Mouse (Mus musculus): ENCODE results near the gene Nrl. TPM values are rescaled to one million over a fixed set of nuclear protein-coding genes. Genes with fewer than 3 reads are reported as not detected.

The Nrl gene
- polyA plus RNA-seq, 1 experiment from 2014 or later: not detected

GRCm38 (mm10) chr14:55496761-55497448, 27.9 kb downstream of the Nrl start:
- Histone ChIP-seq H3K27me3 (ENCODE audit: control insufficient read depth, insufficient read depth, low read depth, low read length) (no peaks in the 10 kb centered on the region), H3K4me1 (replicated peaks; ENCODE audit: control insufficient read depth, insufficient read depth, low read length) (no peaks in the 10 kb centered on the region; the same call in 1 of the 2 replicates), H3K9me3 (ENCODE audit: control insufficient read depth, low read length) (no peaks in the 10 kb centered on the region), H3K9ac (ENCODE audit: low read length) (no peak overlapping the region), H3K4me3 (ENCODE audit: low read length) (no peak overlapping the region), H3K27ac (ENCODE audit: low read length) (no peak overlapping the region), H3K4me2 (ENCODE audit: low read depth, low read length) (no peak overlapping the region), H3K36me3 (ENCODE audit: control insufficient read depth, insufficient read depth, low read length) (no peaks in the 10 kb centered on the region)
- peak; percentile 39 for ATAC-seq (ENCODE audit: low read depth)
- 42% methylated on average over 16 of the region's 16 CpGs for WGBS

DNA sequence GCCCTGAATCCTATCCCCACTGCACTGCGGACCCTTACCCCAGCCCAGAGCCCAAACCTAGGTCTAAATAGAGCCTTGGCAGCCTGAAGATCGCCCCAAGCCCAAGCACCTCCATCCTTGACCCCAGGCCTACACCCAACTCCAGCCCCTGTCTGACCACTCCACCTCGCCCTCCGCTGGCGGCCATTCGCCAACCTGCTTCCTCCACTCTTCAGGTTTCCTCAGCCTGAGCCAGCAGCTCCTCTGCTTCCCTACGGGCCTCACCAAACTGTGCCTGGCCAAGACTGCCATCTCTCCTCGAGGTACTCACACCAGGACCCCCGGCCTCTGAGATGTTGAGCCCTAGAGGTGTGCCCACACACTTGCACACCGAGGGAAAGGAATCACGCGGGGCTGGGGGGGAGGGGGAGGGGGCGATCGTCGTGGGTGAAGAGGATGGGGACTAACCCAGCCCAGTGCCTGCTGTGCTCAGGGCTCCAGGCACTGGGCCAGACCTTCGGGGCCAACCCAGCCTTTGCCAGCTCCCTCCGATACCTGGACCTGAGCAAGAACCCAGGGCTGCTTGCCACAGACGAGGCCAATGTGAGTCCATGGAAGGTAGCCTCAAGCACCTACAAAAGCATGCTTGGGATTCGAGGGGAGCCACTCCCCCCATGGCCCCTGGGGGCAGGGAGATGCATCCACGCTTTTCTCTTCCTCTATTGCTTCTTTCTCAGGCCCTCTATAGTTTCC, 29.1 kb downstream of the Nrl start:
- no peak overlapping the region for H3K4me3 ChIP-seq (ENCODE audit: low read length)
- no peak overlapping the region for H3K9ac ChIP-seq (ENCODE audit: low read length)
- H3K4me2 ChIP-seq (ENCODE audit: low read depth, low read length): no peak overlapping the region
- WGBS: 61% methylated on average over 18 of the region's 20 CpGs
- H3K36me3 ChIP-seq (ENCODE audit: control insufficient read depth, insufficient read depth, low read length): no peaks in the 10 kb centered on the region
- H3K4me1 ChIP-seq (replicated peaks; ENCODE audit: control insufficient read depth, insufficient read depth, low read length): peaks cover 4% of the 10 kb centered on the region
- H3K27ac ChIP-seq (ENCODE audit: low read length): no peak overlapping the region
- no peaks in the 10 kb centered on the region for H3K27me3 ChIP-seq (ENCODE audit: control insufficient read depth, insufficient read depth, low read depth, low read length)
- H3K9me3 ChIP-seq (ENCODE audit: control insufficient read depth, low read length): no peaks in the 10 kb centered on the region
- ATAC-seq (ENCODE audit: low read depth): no peak

DNA sequence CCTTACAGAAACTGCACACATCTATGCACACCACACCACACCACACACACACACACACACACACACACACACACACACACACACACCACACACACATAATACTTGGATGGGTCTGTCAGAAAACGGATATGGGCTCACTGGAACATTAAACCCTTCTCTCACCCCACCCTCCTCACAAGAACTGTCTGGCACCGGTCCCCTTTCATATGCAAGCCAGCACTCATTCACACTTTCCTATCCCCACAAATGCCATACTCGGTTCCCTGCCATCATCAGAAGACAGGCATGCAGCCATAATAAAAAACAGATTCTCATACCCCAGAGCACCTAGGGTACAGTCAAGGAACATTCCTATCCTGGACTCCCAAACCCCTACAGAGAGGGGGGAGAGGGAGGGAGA, 32.7 kb downstream of the Nrl start:
- Histone ChIP-seq H3K4me2 (ENCODE audit: low read depth, low read length) (no peak overlapping the region; the same call in 1 of the 2 replicates), H3K36me3 (ENCODE audit: control insufficient read depth, insufficient read depth, low read length) (no peaks in the 10 kb centered on the region), H3K9ac (ENCODE audit: low read length) (no peak overlapping the region), H3K9me3 (ENCODE audit: control insufficient read depth, low read length) (no peaks in the 10 kb centered on the region), H3K27ac (ENCODE audit: low read length) (no peak overlapping the region), H3K4me3 (ENCODE audit: low read length) (no peak overlapping the region), H3K4me1 (replicated peaks; ENCODE audit: control insufficient read depth, insufficient read depth, low read length) (peaks cover 7% of the 10 kb centered on the region), H3K27me3 (ENCODE audit: control insufficient read depth, insufficient read depth, low read depth, low read length) (no peaks in the 10 kb centered on the region)
- 23% methylated on average over 3 of the region's 3 CpGs for WGBS
- no peak for ATAC-seq (ENCODE audit: low read depth)

DNA sequence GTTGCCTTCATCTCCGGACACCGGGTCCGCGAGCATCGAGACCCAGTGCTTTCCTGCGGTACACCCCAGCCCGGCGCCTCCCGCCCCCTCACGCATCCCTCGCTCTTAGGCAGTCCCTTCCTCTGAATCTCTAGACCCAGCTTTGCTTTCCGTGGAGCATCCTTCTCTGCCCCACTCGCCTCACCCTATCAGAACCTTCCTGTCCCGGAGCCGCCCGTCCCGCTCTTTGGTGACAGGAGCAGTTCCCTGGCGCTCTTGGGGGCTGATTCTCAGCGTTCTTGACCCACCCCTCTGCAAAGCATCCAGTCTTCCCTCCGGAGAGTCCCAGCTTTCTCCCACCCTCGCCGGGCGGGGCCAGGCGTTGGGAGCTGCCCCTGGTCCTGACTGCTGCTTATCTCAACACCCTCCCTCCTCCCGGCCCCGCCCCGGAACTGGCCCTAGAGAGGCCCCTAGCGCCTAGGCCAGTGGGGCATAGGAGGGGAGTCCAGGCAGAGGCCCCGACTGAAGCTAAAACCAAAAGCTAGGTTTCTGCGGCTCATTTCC, 33.4 kb downstream of the Nrl start:
- Histone ChIP-seq H3K9me3 (ENCODE audit: control insufficient read depth, low read length) (no peaks in the 10 kb centered on the region), H3K4me3 (ENCODE audit: low read length) (peak overlapping the region; percentile 69), H3K36me3 (ENCODE audit: control insufficient read depth, insufficient read depth, low read length) (no peaks in the 10 kb centered on the region), H3K4me1 (replicated peaks; ENCODE audit: control insufficient read depth, insufficient read depth, low read length) (peaks cover 7% of the 10 kb centered on the region), H3K4me2 (ENCODE audit: low read depth, low read length) (peak overlapping the region; percentile 100), H3K27ac (ENCODE audit: low read length) (0 out of 2 replicates have a peak overlapping the region, but pooled peaks have one; percentile 10), H3K27me3 (ENCODE audit: control insufficient read depth, insufficient read depth, low read depth, low read length) (no peaks in the 10 kb centered on the region), H3K9ac (ENCODE audit: low read length) (peak overlapping the region; percentile 67)
- peak; percentile 73 for ATAC-seq (ENCODE audit: low read depth)
- under 1% methylated on average over 30 of the region's 30 CpGs for WGBS

DNA sequence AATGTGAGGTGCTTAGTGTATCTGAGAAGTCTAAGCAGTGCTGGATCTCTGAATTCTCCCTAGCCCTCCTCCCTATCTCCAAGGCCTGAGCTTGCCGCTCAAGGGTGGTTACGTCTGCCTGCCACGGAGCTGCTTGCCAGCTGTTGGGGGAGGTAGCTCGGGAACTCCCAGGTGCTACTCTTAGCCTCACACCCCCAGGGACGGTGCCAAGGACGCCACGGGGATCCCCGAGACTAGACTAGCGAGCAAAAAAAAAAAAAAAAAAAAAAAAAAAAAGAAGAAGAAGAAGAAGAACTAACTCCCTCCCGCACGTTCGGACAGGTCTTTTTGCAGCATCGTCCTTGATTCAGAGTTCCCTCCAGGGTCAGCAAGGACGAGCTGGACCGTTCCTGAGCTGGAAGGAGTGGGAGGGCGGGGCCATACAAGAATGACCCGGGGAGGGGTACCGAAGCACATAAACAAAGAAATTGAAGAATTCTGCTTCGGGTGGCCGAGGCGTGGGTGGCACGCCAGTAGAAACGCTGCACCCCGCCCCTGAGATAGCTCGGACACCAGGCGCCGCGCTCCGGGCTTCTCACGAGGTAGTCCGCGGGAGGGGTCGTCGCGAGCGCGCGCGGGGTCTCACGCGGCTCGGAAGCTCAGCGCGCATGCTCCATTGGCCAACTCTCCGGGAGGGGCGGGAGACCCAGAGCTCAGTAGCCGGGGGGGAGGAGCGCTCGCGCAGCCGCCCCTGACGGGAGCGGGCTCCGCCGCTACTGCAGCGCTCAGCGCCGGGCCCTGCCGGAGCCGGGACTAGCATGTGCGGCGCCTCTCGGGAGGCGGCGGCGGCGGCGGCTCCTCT, 34.2 kb downstream of the Nrl start, which contains the start of gene Carmil3:
Gene Carmil3 (plus strand): TSS at position 291 of the 841 bp plus-strand sequence.
- Histone ChIP-seq H3K4me1 (replicated peaks; ENCODE audit: control insufficient read depth, insufficient read depth, low read length) (peaks cover 7% of the 10 kb centered on the region), H3K4me2 (ENCODE audit: low read depth, low read length) (peak within 1 kb of the TSS; percentile 100), H3K4me3 (ENCODE audit: low read length) (peak within 1 kb of the TSS; percentile 69), H3K27me3 (ENCODE audit: control insufficient read depth, insufficient read depth, low read depth, low read length) (no peaks in the 10 kb centered on the region), H3K36me3 (ENCODE audit: control insufficient read depth, insufficient read depth, low read length) (peaks cover 3% of the 10 kb centered on the region; the same call in 1 of the 2 replicates), H3K9me3 (ENCODE audit: control insufficient read depth, low read length) (no peaks in the 10 kb centered on the region), H3K27ac (ENCODE audit: low read length) (peak within 1 kb of the TSS; percentile 10; the same call in 1 of the 2 replicates), H3K9ac (ENCODE audit: low read length) (peak within 1 kb of the TSS; percentile 67)
- under 1% methylated on average over 51 of the region's 68 CpGs for whole genome bisulfite sequencing
- ATAC-seq (ENCODE audit: low read depth): peak; percentile 85

DNA sequence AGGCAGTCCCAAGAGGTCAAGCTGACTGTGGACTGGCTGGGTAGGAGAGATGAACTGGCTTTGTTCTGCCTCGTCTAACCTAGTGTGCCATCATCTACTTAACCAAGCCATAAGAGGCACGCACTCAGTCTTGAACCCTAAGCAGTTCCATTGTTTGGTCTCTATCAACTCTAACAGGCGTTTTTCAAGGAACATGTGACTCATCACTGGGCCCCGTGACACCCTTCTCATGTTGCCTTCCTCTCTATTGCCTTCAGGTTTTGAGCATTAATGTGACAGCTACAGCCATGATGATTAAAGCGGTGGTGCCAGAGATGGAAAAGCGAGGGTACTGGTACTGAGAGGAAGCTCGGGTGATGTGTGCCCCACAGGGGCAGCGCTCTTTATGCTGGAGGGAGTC, 37.9 kb downstream of the Nrl start:
- H3K4me3 ChIP-seq (ENCODE audit: low read length): no peak overlapping the region
- no peak for ATAC-seq (ENCODE audit: low read depth)

GRCm38 (mm10) chr14:55484430-55485085, 40.2 kb downstream of the Nrl start:
- Histone ChIP-seq H3K36me3 (ENCODE audit: control insufficient read depth, insufficient read depth, low read length) (peaks cover 10% of the 10 kb centered on the region), H3K27ac (ENCODE audit: low read length) (no peak overlapping the region), H3K27me3 (ENCODE audit: control insufficient read depth, insufficient read depth, low read depth, low read length) (no peaks in the 10 kb centered on the region), H3K4me2 (ENCODE audit: low read depth, low read length) (no peak overlapping the region), H3K9me3 (ENCODE audit: control insufficient read depth, low read length) (no peaks in the 10 kb centered on the region), H3K4me3 (ENCODE audit: low read length) (no peak overlapping the region), H3K9ac (ENCODE audit: low read length) (no peak overlapping the region), H3K4me1 (replicated peaks; ENCODE audit: control insufficient read depth, insufficient read depth, low read length) (peaks cover 2% of the 10 kb centered on the region)
- no peak for ATAC-seq (ENCODE audit: low read depth)
- WGBS: 77% methylated on average over 5 of the region's 5 CpGs

More for the DNA sequence above, 37.9 kb downstream of the Nrl start:
- Histone ChIP-seq H3K27ac (ENCODE audit: low read length) (no peak overlapping the region), H3K4me2 (ENCODE audit: low read depth, low read length) (no peak overlapping the region), H3K9ac (ENCODE audit: low read length) (no peak overlapping the region), H3K4me1 (replicated peaks; ENCODE audit: control insufficient read depth, insufficient read depth, low read length) (peaks cover 6% of the 10 kb centered on the region), H3K9me3 (ENCODE audit: control insufficient read depth, low read length) (no peaks in the 10 kb centered on the region), H3K27me3 (ENCODE audit: control insufficient read depth, insufficient read depth, low read depth, low read length) (no peaks in the 10 kb centered on the region), H3K36me3 (ENCODE audit: control insufficient read depth, insufficient read depth, low read length) (peaks cover 3% of the 10 kb centered on the region; the same call in 1 of the 2 replicates)
- WGBS: 87% methylated on average over 8 of the region's 8 CpGs

DNA sequence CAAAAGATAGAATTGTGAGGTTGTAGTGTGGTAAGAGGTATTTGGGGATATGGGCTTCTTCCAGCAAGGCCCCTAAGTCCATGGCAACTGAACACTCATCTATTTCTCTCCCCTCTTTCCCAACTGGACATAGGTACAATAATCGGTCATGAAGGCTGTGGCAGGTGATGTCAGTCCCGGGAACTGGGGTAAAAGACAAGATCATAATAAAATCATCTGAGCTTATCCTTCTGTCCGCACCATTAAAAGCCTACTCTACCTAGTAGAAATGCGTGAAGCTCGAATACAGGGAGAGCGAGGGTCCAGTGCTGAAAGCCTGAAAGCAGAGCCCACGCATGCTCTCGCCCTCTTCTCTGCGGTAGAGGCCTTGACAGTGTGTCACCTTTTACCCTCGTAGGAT, 45.2 kb downstream of the Nrl start:
- Histone ChIP-seq H3K9ac (ENCODE audit: low read length) (no peak overlapping the region), H3K4me2 (ENCODE audit: low read depth, low read length) (peak overlapping the region; percentile 59; the same call in 1 of the 2 replicates), H3K4me1 (replicated peaks; ENCODE audit: control insufficient read depth, insufficient read depth, low read length) (peaks cover 10% of the 10 kb centered on the region), H3K9me3 (ENCODE audit: control insufficient read depth, low read length) (no peaks in the 10 kb centered on the region), H3K27ac (ENCODE audit: low read length) (no peak overlapping the region), H3K36me3 (ENCODE audit: control insufficient read depth, insufficient read depth, low read length) (peaks cover 7% of the 10 kb centered on the region), H3K4me3 (ENCODE audit: low read length) (no peak overlapping the region), H3K27me3 (ENCODE audit: control insufficient read depth, insufficient read depth, low read depth, low read length) (no peaks in the 10 kb centered on the region)
- ATAC-seq (ENCODE audit: low read depth): no peak
- WGBS: 85% methylated on average over 10 of the region's 10 CpGs
